Mouse (Mus musculus) midbrain, embryonic 10.5 days (tissue): ENCODE results near the gene Sord. TPM values are rescaled to one million over a fixed set of nuclear protein-coding genes. Genes with fewer than 3 reads are reported as not detected.
A peak's percentile ranks its signal among the peaks of the same experiment; 100 is the strongest.

Experiments
- DNase-seq: peaks from one replicate; pipeline ENCODE4 v3.0.0-alpha.2; 2017; ENCODE audit warnings: low spot score
- H3K27ac ChIP-seq: fragments of 300-500 bp; sonication (generic); replicated peaks from 2 replicates; pipeline ENCODE4 v1.5.1; 2016; ENCODE audit warnings: mild to moderate bottlenecking
- H3K27me3 ChIP-seq: fragments of 300-500 bp; sonication (generic); 2 replicates; pipeline ENCODE4 v1.6.1; 2016; ENCODE audit warnings: low read depth, mild to moderate bottlenecking; ENCODE audit not compliant: poor library complexity, severe bottlenecking
- H3K36me3 ChIP-seq: fragments of 300-500 bp; sonication (generic); 2 replicates; pipeline ENCODE4 v1.6.1; 2016; ENCODE audit warnings: mild to moderate bottlenecking, moderate library complexity
- H3K4me1 ChIP-seq: fragments of 300-500 bp; sonication (generic); 2 replicates; pipeline ENCODE4 v1.6.1; 2016
- H3K4me3 ChIP-seq: fragments of 300-500 bp; sonication (generic); 2 replicates; pipeline ENCODE4 v1.5.1; 2016; ENCODE audit warnings: mild to moderate bottlenecking, moderate library complexity
- H3K9me3 ChIP-seq: fragments of 300-500 bp; sonication (generic); replicated peaks from 2 replicates; pipeline ENCODE4 v1.6.1; 2016; ENCODE audit warnings: mild to moderate bottlenecking
- WGBS: fragments of 180-500 bp; shearing (Covaris S2); methylation state at CpG from one replicate; pipeline ENCODE4 v1.1.7; 2016; 5-methylcytosine and 5-hydroxymethylcytosine counted together
- polyA plus RNA-seq: library from polyadenylated mRNA; unstranded; fragments of >200 nt; fragmentation: Nextera tagmentation; extraction: Ambion mirVana; gene quantifications from 2 replicates; pipeline ENCODE4 v1.2.1, GENCODE M21; 2016

The Sord gene
- polyA plus RNA-seq, 1 experiment from 2014 or later = 34.3 TPM

DNA sequence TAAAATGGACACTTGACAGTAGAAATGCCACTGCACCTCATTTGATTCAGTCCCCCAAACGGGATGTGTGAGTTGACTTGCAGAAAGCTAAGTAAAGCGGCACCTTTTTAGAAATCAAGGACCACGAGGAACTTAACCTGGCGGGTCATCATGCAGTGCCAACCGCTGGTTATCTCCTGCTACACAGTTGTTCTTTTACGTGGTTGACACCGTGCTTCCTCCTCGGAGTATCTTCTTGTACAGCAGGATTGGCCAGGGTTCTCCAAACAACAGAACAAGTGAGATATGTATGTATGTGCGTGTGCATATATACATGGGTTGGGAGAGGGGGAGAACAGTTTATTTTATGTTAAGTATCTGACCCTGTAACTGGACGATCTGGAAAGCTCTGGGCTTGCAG, 13.2 kb downstream of the Sord start:
- peaks cover 8% of the 10 kb centered on the region; the same call in 1 of the 2 replicates for H3K36me3 ChIP-seq
- H3K27me3 ChIP-seq = no peaks in the 10 kb centered on the region
- H3K27ac ChIP-seq = no peak overlapping the region
- H3K4me1 ChIP-seq = no peaks in the 10 kb centered on the region
- no peaks in the 10 kb centered on the region for H3K9me3 ChIP-seq
- DNase-seq = no peak
- H3K4me3 ChIP-seq = no peak overlapping the region
- 90% methylated on average over 10 of the region's 10 CpGs for WGBS

DNA sequence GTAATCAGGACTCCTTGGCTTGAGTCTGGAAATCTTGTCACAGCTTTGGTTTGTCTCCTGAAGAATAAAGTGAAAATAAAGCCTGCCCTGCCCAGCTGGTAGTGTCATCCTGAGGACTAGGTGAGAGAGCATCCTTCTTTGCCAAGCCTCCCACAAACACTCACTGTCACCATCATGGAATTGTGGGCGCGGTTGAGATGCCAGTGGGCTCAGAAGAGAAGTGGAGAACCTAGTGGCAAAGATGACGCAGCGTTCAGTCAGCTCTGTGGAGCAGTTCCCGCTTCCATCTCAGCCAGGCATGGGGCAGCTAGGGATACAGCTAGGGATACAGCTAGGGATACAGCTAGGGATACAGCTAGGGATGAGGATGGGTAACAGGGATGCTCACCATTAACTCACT, 21.4 kb downstream of the Sord start:
- DNase-seq = no peak
- no peaks in the 10 kb centered on the region for H3K4me1 ChIP-seq
- no peak overlapping the region for H3K4me3 ChIP-seq
- WGBS = 91% methylated on average over 5 of the region's 5 CpGs
- no peaks in the 10 kb centered on the region for H3K9me3 ChIP-seq
- no peaks in the 10 kb centered on the region for H3K27me3 ChIP-seq
- peaks cover 12% of the 10 kb centered on the region for H3K36me3 ChIP-seq
- no peak overlapping the region for H3K27ac ChIP-seq

- H3K36me3 ChIP-seq = peaks cover 20% of the 10 kb centered on the region
- H3K4me1 ChIP-seq = peaks cover 17% of the 10 kb centered on the region
- H3K4me3 ChIP-seq = no peak overlapping the region
- WGBS = 90% methylated on average over 5 of the region's 5 CpGs
- no peaks in the 10 kb centered on the region for H3K27me3 ChIP-seq
- DNase-seq = no peak
- no peak overlapping the region for H3K27ac ChIP-seq
- H3K9me3 ChIP-seq = no peaks in the 10 kb centered on the region
Observed at GRCm38 (mm10) chr2:122260729-122261128, 26.2 kb downstream of the Sord start.

GRCm38 (mm10) chr2:122264690-122265089, 30.1 kb downstream of the Sord start:
- H3K27ac ChIP-seq = no peak overlapping the region; the same call in 1 of the 2 replicates
- H3K4me3 ChIP-seq = no peak overlapping the region
- peaks cover 16% of the 10 kb centered on the region for H3K36me3 ChIP-seq
- peaks cover 17% of the 10 kb centered on the region for H3K4me1 ChIP-seq
- DNase-seq = peak; percentile 47
- H3K9me3 ChIP-seq = no peaks in the 10 kb centered on the region
- 46% methylated on average over 3 of the region's 3 CpGs for WGBS
- no peaks in the 10 kb centered on the region for H3K27me3 ChIP-seq

GRCm38 (mm10) chr2:122266407-122267193, 32.1 kb downstream of the Sord start:
- Histone ChIP-seq H3K4me1 (peaks cover 17% of the 10 kb centered on the region), H3K9me3 (no peaks in the 10 kb centered on the region), H3K4me3 (no peak overlapping the region), H3K27me3 (no peaks in the 10 kb centered on the region), H3K36me3 (peaks cover 4% of the 10 kb centered on the region), H3K27ac (no peak overlapping the region)
- WGBS = 86% methylated on average over 7 of the region's 7 CpGs
- DNase-seq = no peak

- H3K4me1 ChIP-seq = peaks cover 5% of the 10 kb centered on the region; the same call in 1 of the 2 replicates
- H3K27ac ChIP-seq = no peak overlapping the region
- H3K36me3 ChIP-seq = no peaks in the 10 kb centered on the region
- WGBS = 91% methylated on average over 3 of the region's 3 CpGs
- no peak overlapping the region for H3K4me3 ChIP-seq
- DNase-seq = no peak
- no peaks in the 10 kb centered on the region for H3K9me3 ChIP-seq
- H3K27me3 ChIP-seq = no peaks in the 10 kb centered on the region
Observed at GRCm38 (mm10) chr2:122278769-122279168, 44.2 kb downstream of the Sord start.

DNA sequence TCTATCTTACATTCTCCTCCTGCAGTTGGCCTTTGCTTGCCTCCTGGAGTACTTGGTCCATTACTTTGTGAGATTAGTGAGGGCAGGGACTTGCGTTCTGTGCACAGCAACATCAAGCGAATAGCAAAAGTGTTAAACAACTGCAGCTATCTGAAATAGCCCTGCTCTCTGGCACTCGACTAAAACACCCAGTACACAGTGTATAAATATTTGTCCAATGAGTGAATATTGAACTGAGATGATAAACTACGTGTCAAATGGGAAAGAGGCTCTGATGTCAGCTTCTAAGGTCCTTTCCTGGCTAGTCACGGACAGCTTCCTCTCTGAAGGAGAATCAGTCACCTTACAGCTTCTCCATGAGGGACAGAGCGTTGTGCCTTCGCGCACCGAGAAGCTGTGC, 49.5 kb downstream of the Sord start:
- Histone ChIP-seq H3K4me3 (no peak overlapping the region), H3K36me3 (no peaks in the 10 kb centered on the region), H3K9me3 (no peaks in the 10 kb centered on the region), H3K4me1 (no peaks in the 10 kb centered on the region), H3K27ac (no peak overlapping the region), H3K27me3 (no peaks in the 10 kb centered on the region)
- DNase-seq = no peak
- WGBS = 89% methylated on average over 9 of the region's 9 CpGs

- 72% methylated on average over 7 of the region's 7 CpGs for WGBS
Observed at GRCm38 (mm10) chr2:122286137-122286536, 51.6 kb downstream of the Sord start.

GRCm38 (mm10) chr2:122294916-122295315, 60.4 kb downstream of the Sord start:
- Histone ChIP-seq H3K4me1 (peaks cover 36% of the 10 kb centered on the region), H3K27ac (no peak overlapping the region), H3K27me3 (peaks cover 87% of the 10 kb centered on the region), H3K4me3 (no peak overlapping the region), H3K9me3 (no peaks in the 10 kb centered on the region), H3K36me3 (no peaks in the 10 kb centered on the region)
- no peak for DNase-seq
- 4% methylated on average over 7 of the region's 7 CpGs for WGBS

More at GRCm38 (mm10) chr2:122286137-122286536, 51.6 kb downstream of the Sord start:
- Histone ChIP-seq H3K27me3 (0 out of 2 replicates have a peak, but pooled peaks cover 7% of the 10 kb centered on the region), H3K9me3 (no peaks in the 10 kb centered on the region), H3K4me3 (no peak overlapping the region), H3K36me3 (no peaks in the 10 kb centered on the region), H3K27ac (no peak overlapping the region), H3K4me1 (no peaks in the 10 kb centered on the region)
- no peak for DNase-seq

- DNase-seq = peak; percentile 63
- peak overlapping the region; percentile 45 for H3K4me3 ChIP-seq
- WGBS = under 1% methylated on average over 35 of the region's 35 CpGs
Observed at GRCm38 (mm10) chr2:122297271-122298095, 62.9 kb downstream of the Sord start.

DNA sequence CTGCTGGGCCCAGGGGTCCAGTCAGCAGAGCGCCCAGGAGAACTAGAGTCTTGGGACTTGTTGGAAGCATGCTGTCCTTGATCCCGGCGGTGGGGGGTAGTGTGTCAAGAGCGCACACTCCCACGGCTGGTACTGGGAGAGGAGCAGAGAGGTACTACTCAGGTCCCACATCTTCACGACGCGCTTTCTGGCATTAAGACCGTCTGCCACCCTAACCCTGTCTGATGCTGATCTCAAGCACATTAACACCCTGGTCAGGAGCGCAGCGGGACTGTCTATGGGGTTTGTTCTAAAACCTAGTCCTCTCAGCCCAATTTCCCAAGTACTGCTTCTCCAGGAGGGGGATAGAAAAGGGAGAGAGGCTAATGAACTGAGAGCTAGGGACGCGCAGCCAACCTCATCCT, 63.5 kb downstream of the Sord start, which contains the start of gene Duox2:
Duox2 (minus strand) TSS at position 354 of the 404 bp plus-strand sequence.
- DNase-seq = no peak
- peak within 1 kb of the TSS; percentile 48 for H3K4me3 ChIP-seq
- H3K9me3 ChIP-seq = no peaks in the 10 kb centered on the region
- peaks cover 55% of the 10 kb centered on the region for H3K4me1 ChIP-seq
- peaks cover 100% of the 10 kb centered on the region for H3K27me3 ChIP-seq
- H3K27ac ChIP-seq = no peak within 1 kb of the TSS
- 2% methylated on average over 13 of the region's 13 CpGs for WGBS
- H3K36me3 ChIP-seq = no peaks in the 10 kb centered on the region

More at GRCm38 (mm10) chr2:122297271-122298095, 62.9 kb downstream of the Sord start:
- Histone ChIP-seq H3K9me3 (no peaks in the 10 kb centered on the region), H3K4me1 (peaks cover 55% of the 10 kb centered on the region), H3K36me3 (no peaks in the 10 kb centered on the region), H3K27me3 (peaks cover 96% of the 10 kb centered on the region), H3K27ac (no peak overlapping the region)

DNA sequence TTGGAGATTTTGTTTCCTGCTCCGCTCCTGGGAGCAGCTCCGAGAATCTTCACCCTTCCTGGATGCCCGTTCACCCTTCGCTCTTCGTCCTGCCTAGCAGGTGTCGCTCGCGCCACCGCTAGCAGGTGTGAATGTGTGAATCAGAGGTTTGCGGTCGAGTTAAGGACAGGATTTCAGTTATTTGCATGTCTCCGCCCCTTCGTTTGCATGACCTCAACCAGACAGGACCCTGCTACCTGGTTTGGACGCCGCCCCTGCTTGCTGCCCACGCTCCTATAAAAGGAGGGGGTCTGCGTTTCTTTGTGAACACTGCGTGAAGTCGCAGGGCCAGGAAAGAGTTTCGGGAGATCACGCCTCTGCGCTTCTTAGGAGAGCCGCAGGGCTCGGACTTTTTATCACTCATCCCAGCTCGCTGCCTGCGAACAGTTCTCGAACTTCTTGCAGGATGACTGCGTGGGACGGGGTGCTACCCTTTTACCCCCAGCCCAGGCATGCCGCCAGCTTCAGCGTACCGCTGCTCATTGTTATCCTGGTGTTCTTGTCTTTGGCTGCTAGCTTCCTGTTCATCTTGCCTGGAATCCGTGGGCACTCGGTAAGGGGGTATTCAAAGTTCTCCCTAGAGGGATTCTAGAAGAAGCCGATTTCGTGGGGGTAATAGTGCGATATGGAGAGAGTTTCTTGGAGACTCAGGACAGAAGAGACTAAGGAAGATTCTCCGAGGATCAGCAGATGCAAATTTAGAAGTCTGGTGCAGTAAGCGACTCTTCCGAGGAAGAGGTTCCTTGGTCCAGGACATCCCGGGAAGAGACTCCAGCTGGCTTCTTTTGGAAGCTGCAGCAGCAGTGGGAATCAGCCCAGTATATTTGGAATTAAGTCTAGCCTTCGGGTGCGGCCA, 64.3 kb downstream of the Sord start, which contains the start of gene Duoxa2:
Duoxa2 (plus strand) TSS at position 305 of the 895 bp plus-strand sequence.
- H3K4me1 ChIP-seq = peaks cover 55% of the 10 kb centered on the region
- no peaks in the 10 kb centered on the region for H3K9me3 ChIP-seq
- WGBS = 1% methylated on average over 43 of the region's 43 CpGs
- peaks cover 100% of the 10 kb centered on the region for H3K27me3 ChIP-seq
- no peaks in the 10 kb centered on the region for H3K36me3 ChIP-seq
- no peak within 1 kb of the TSS for H3K27ac ChIP-seq
- peak; percentile 52 for DNase-seq
- H3K4me3 ChIP-seq = peak within 1 kb of the TSS; percentile 48
